Mouse (Mus musculus) urinary bladder, postnatal 0 days (tissue): Measurements from ENCODE around the gene Ace2. TPM values are rescaled to one million over a fixed set of nuclear protein-coding genes. Genes with fewer than 3 reads are reported as not detected.

Experiments used
- polyA plus RNA-seq: library from polyadenylated mRNA; unstranded; fragments of >200 nt; fragmentation: Nextera tagmentation; extraction: Ambion mirVana; gene quantifications from 2 replicates; pipeline ENCODE4 v1.2.1, GENCODE M21; 2015

The Ace2 gene
- 8.6 and 9.1 TPM in 2 replicates for polyA plus RNA-seq

DNA sequence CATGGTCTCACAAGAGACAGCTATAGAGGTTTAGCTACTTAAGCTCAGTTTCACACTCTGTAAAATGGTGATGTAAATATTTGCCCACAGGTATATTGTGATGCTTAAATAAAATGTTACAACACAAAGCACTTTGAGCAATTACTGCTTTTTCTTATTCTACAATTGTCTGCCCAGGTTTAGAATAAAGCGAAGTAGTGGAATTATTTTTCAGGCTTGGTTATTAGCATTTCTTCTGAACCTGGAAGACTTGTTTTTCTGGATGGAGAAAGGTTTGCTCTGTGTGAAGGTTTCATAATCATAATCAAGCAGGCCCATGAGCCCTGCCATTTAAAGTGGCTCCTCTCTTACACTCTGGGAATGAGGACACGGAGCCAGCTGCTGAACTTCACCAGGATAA is at the start of gene Ace2:
Gene Ace2, plus strand, starts transcription at position 301 of the 400 bp plus-strand sequence.

Other genes starting within 250 kb of the Ace2 start
- gene Ap1s2, start 230.3 kb upstream of the Ace2 start, polyA plus RNA-seq: 13.0 and 13.7 TPM in 2 replicates
- 31.2 and 42.9 TPM in 2 replicates for gene Zrsr2, start 180.7 kb upstream of the Ace2 start, polyA plus RNA-seq
- 2.1 and 2.4 TPM in 2 replicates for gene Car5b, start 111.3 kb upstream of the Ace2 start, polyA plus RNA-seq
- 6.9 and 9.6 TPM in 2 replicates for gene Siah1b, start 62.8 kb upstream of the Ace2 start, polyA plus RNA-seq
- 0.25 TPM in 1 of 2 replicates, not detected in the other for gene Cltrn, start 50.5 kb upstream of the Ace2 start, polyA plus RNA-seq
- 0.60 and 1.0 TPM in 2 replicates for gene Bmx, start 118.9 kb downstream of the Ace2 start, polyA plus RNA-seq
- 15.6 and 16.9 TPM in 2 replicates for gene Pir, start 130.0 kb downstream of the Ace2 start, polyA plus RNA-seq
- 22.7 and 24.4 TPM in 2 replicates for gene Vegfd, start 234.0 kb downstream of the Ace2 start, polyA plus RNA-seq